Mouse (Mus musculus) spleen, postnatal 14 days (tissue): Measurements from ENCODE around the gene Coq8a.

Experiments
- DNase-seq, 2 experiments: peaks; one replicate each; pipeline ENCODE4 v3.0.0; 2021 to 2022; ENCODE audit warnings: low spot score in 2 of 2

Gene Coq8a

GRCm38 (mm10) chr1:180175167-180175566, 24.2 kb downstream of the Coq8a start:
- DNase-seq = no peak

- no peak for DNase-seq
Observed at GRCm38 (mm10) chr1:180174718-180175117, 24.7 kb downstream of the Coq8a start.

- no peak for DNase-seq
Observed at GRCm38 (mm10) chr1:180173017-180173416, 26.4 kb downstream of the Coq8a start.

- DNase-seq = no peak
Observed at GRCm38 (mm10) chr1:180172600-180172999, 26.8 kb downstream of the Coq8a start.

- no peak for DNase-seq
Observed at GRCm38 (mm10) chr1:180171883-180172282, 27.5 kb downstream of the Coq8a start.

- DNase-seq = no peak
Observed at GRCm38 (mm10) chr1:180170071-180170470, 29.3 kb downstream of the Coq8a start.

GRCm38 (mm10) chr1:180169161-180169560, 30.2 kb downstream of the Coq8a start:
- DNase-seq = no peak

- DNase-seq = no peak
Observed at GRCm38 (mm10) chr1:180168294-180168693, 31.1 kb downstream of the Coq8a start.

- DNase-seq = no peak
Observed at GRCm38 (mm10) chr1:180166533-180166932, 32.9 kb downstream of the Coq8a start.

GRCm38 (mm10) chr1:180162986-180163385, 36.4 kb downstream of the Coq8a start:
- no peak for DNase-seq

GRCm38 (mm10) chr1:180161566-180162355, 37.6 kb downstream of the Coq8a start:
- DNase-seq = no peak

GRCm38 (mm10) chr1:180161160-180161559, 38.2 kb downstream of the Coq8a start:
- DNase-seq = no peak

- no peak for DNase-seq
Observed at GRCm38 (mm10) chr1:180160545-180160944, 38.9 kb downstream of the Coq8a start.

GRCm38 (mm10) chr1:180158648-180159047, 40.8 kb downstream of the Coq8a start:
- DNase-seq = no peak

- no peak for DNase-seq
Observed at GRCm38 (mm10) chr1:180151191-180151590, 48.2 kb downstream of the Coq8a start.

GRCm38 (mm10) chr1:180148563-180148962, 50.8 kb downstream of the Coq8a start:
- no peak for DNase-seq

GRCm38 (mm10) chr1:180148036-180148435, 51.4 kb downstream of the Coq8a start:
- DNase-seq = no peak

- DNase-seq = no peak
Observed at GRCm38 (mm10) chr1:180140970-180141369, 58.4 kb downstream of the Coq8a start.

- no peak for DNase-seq
Observed at GRCm38 (mm10) chr1:180139158-180139557, 60.2 kb downstream of the Coq8a start.

- DNase-seq = no peak
Observed at GRCm38 (mm10) chr1:180132187-180132586, 67.2 kb downstream of the Coq8a start.

- no peak for DNase-seq
Observed at GRCm38 (mm10) chr1:180131402-180131801, 68.0 kb downstream of the Coq8a start.

GRCm38 (mm10) chr1:180128077-180128792, 71.2 kb downstream of the Coq8a start:
- DNase-seq = no peak

- no peak for DNase-seq
Observed at GRCm38 (mm10) chr1:180118233-180118632, 81.2 kb downstream of the Coq8a start.
